Mouse (Mus musculus): ENCODE data around the gene Camta1. TPM values are rescaled to one million over a fixed set of nuclear protein-coding genes. Genes with fewer than 3 reads are reported as not detected.

Gene Camta1
- polyA plus RNA-seq (2016; fragmentation: Nextera tagmentation; extraction: Ambion mirVana): 159 and 165 TPM in 2 replicates

- Histone ChIP-seq H3K4me3 (peak within 1 kb of the TSS; percentile 97), H3K27me3 (replicated peaks) (0 out of 2 replicates have a peak, but pooled peaks cover 5% of the 10 kb centered on the region), H3K36me3 (no peaks in the 10 kb centered on the region), H3K9ac (peak within 1 kb of the TSS; percentile 92), H3K4me1 (replicated peaks) (peaks cover 35% of the 10 kb centered on the region), H3K9me3 (replicated peaks) (no peaks in the 10 kb centered on the region), H3K4me2 (peak within 1 kb of the TSS; percentile 92), H3K27ac (ENCODE audit: poor library complexity, severe bottlenecking) (peak within 1 kb of the TSS; percentile 96)
- under 1% methylated on average over 84 of the region's 85 CpGs for WGBS
- ATAC-seq (ENCODE audit: insufficient number of reproducible peaks, low FRiP score): peak; percentile 96
Observed at GRCm38 (mm10) chr4:151861806-151862739, at the start of gene Camta1. Gene Camta1, minus strand, starts transcription at chr4:151861876.

DNA sequence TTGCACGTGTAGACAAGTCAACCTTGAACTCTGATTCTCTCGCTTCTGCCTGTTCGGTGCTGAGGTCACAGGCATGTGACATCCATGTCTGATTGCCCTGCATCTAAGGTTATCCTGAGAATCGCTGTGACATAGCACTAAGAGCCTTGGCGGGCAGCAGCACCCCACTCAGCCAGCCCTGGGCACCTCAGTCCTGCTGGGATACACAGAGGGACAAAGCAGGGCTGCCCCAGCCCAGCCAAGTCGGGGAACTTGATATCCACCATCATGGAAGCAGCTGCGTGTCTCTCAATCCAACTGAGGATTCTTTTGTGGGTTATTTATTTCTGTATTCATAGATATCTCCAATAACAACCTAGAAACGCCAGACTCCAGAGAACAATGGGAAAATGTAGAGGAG, 47.1 kb upstream of the Camta1 start:
- peaks cover 21% of the 10 kb centered on the region for H3K4me1 ChIP-seq (replicated peaks)
- H3K4me2 ChIP-seq: no peak overlapping the region
- no peaks in the 10 kb centered on the region for H3K27me3 ChIP-seq (replicated peaks)
- 73% methylated on average over 8 of the region's 8 CpGs for WGBS
- H3K36me3 ChIP-seq: no peaks in the 10 kb centered on the region
- H3K27ac ChIP-seq (ENCODE audit: poor library complexity, severe bottlenecking): no peak overlapping the region
- H3K4me3 ChIP-seq: no peak overlapping the region
- no peak for ATAC-seq (ENCODE audit: insufficient number of reproducible peaks, low FRiP score)
- 0 out of 2 replicates have a peak, but pooled peaks cover 2% of the 10 kb centered on the region for H3K9me3 ChIP-seq (replicated peaks)
- no peak overlapping the region for H3K9ac ChIP-seq

DNA sequence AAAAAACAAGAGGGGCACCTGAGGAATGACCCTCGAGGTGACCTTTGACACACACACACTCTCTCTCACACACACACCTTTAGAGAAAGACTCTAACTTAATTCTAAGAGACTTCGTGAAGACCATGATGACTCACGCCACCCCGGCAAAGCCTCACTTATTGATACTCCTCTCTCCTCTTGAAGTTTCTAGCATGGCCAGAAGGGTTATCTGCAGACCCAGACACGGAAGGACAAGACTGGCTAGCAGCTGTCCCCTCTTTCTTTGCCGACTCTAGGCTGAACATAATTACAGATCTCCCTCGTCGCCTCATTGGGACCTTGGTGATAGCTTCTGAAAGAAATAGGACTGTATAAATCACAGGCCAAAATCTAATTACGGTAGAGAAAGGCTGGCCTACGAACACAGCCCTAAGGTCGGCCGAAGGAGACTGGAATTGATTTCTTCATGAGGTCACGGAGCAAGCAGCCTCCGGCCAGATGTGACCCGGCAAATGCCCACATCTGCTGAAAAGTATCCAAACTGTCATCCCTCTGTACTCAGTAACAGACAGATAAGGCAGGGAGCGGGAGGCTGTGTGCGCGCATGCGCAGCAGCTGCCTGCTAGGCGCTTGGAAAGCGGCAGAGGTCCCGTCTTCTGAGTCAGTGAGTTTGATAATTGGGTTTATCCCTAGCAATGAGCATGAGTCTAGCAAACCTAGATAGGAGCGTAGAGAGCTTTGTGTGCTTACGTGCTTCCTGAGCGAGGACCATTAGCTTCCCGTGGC, 46.1 kb upstream of the Camta1 start:
- H3K4me1 ChIP-seq (replicated peaks): peaks cover 26% of the 10 kb centered on the region
- 0 out of 2 replicates have a peak, but pooled peaks cover 2% of the 10 kb centered on the region for H3K9me3 ChIP-seq (replicated peaks)
- H3K36me3 ChIP-seq: no peaks in the 10 kb centered on the region
- WGBS: 57% methylated on average over 26 of the region's 26 CpGs
- H3K27ac ChIP-seq (ENCODE audit: poor library complexity, severe bottlenecking): no peak overlapping the region
- no peak for ATAC-seq (ENCODE audit: insufficient number of reproducible peaks, low FRiP score)
- peak overlapping the region; percentile 45 for H3K4me2 ChIP-seq
- no peaks in the 10 kb centered on the region for H3K27me3 ChIP-seq (replicated peaks)
- no peak overlapping the region for H3K9ac ChIP-seq
- no peak overlapping the region for H3K4me3 ChIP-seq

DNA sequence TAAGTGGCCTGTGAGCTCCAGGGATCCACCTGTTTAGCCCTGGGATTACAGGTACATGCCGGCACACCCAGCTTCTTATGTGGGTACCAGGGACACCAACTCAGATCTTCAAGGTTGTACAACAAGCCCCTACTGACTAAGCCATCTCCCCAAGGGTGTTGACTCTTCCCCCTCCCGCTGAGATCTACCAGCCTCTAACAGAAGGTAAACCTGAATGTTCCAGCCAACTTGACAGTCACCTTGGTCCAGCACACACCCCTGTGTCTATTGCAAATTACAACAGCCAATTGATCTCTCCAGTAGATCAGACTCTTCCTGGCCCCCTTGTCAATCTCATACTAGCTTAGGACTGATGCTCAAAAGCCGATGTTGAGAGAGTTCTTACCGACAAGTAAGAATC, 43.9 kb upstream of the Camta1 start:
- H3K4me2 ChIP-seq: no peak overlapping the region
- H3K27me3 ChIP-seq (replicated peaks): no peaks in the 10 kb centered on the region
- no peaks in the 10 kb centered on the region for H3K36me3 ChIP-seq
- H3K9me3 ChIP-seq (replicated peaks): no peaks in the 10 kb centered on the region
- WGBS: 76% methylated on average over 4 of the region's 4 CpGs
- H3K4me1 ChIP-seq (replicated peaks): peaks cover 32% of the 10 kb centered on the region
- no peak for ATAC-seq (ENCODE audit: insufficient number of reproducible peaks, low FRiP score)
- no peak overlapping the region for H3K27ac ChIP-seq (ENCODE audit: poor library complexity, severe bottlenecking)
- H3K9ac ChIP-seq: no peak overlapping the region
- no peak overlapping the region for H3K4me3 ChIP-seq

DNA sequence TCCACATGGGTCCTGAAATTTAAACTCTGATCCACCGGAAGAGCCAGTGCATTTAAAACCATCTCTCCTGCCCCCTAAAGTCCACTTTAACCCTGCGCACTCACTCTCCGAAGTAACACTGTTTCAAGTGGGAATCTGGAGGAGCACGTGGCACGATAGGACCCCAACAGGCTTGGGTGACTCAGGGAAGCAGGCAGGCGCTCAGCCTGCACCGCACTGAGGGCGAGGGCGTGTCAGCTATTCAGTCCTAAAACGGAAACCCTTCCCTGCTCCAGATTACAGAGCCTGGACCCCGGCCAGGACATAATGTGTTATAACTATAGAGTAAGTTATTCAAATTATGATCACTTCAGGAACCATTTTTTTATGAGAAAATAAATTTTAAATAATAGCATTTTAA, 42.4 kb upstream of the Camta1 start:
- Histone ChIP-seq H3K9ac (no peak overlapping the region), H3K27ac (ENCODE audit: poor library complexity, severe bottlenecking) (no peak overlapping the region), H3K9me3 (replicated peaks) (0 out of 2 replicates have a peak, but pooled peaks cover 6% of the 10 kb centered on the region), H3K4me3 (no peak overlapping the region), H3K27me3 (replicated peaks) (no peaks in the 10 kb centered on the region), H3K4me1 (replicated peaks) (peaks cover 32% of the 10 kb centered on the region), H3K4me2 (no peak overlapping the region), H3K36me3 (no peaks in the 10 kb centered on the region)
- ATAC-seq (ENCODE audit: insufficient number of reproducible peaks, low FRiP score): peak; percentile 44; the same call in 1 of the 2 replicates
- 31% methylated on average over 11 of the region's 11 CpGs for WGBS

- Histone ChIP-seq H3K4me1 (replicated peaks) (peaks cover 25% of the 10 kb centered on the region), H3K27me3 (replicated peaks) (no peaks in the 10 kb centered on the region), H3K27ac (ENCODE audit: poor library complexity, severe bottlenecking) (no peak overlapping the region), H3K4me2 (no peak overlapping the region), H3K9ac (no peak overlapping the region), H3K9me3 (replicated peaks) (0 out of 2 replicates have a peak, but pooled peaks cover 6% of the 10 kb centered on the region), H3K36me3 (no peaks in the 10 kb centered on the region), H3K4me3 (no peak overlapping the region)
- ATAC-seq (ENCODE audit: insufficient number of reproducible peaks, low FRiP score): 0 out of 2 replicates have a peak, but pooled peaks have one; percentile 48
- WGBS: 39% methylated on average over 14 of the region's 14 CpGs
Observed at GRCm38 (mm10) chr4:151902689-151903241, 41.1 kb upstream of the Camta1 start.

DNA sequence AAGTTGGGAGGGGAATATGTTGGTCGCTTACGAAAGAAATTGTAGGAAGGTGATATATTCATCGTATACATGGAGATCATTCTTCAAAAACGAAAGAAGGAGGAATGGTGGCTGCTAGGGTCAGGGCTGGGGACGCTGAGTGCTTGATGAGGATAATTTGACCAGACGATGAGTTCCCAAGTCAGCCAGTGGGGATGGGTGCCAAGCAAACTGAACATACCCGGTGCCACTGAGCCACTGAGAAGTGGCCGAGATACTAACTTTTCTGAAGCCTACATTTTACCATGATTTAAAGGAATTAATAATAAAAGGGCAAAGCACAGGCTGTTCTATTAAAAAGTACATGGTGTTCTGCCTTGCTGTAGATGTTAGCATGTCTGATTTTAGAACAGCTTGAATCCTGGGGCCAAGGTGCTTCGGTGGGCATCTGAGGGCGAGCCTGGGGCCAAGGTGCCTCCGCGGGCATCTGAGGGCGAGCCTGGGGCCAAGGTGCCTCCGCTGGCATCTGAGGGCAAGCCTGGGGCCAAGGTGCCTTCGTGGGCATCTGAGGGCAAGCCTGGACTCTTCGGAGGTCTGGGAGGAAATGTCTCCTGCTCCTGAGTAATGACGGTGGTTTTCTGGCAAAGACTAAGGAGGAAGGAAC, 40.5 kb upstream of the Camta1 start:
- Histone ChIP-seq H3K9ac (no peak overlapping the region), H3K4me1 (replicated peaks) (peaks cover 23% of the 10 kb centered on the region), H3K4me3 (no peak overlapping the region), H3K27ac (ENCODE audit: poor library complexity, severe bottlenecking) (no peak overlapping the region), H3K9me3 (replicated peaks) (0 out of 2 replicates have a peak, but pooled peaks cover 6% of the 10 kb centered on the region), H3K4me2 (no peak overlapping the region), H3K27me3 (replicated peaks) (no peaks in the 10 kb centered on the region), H3K36me3 (no peaks in the 10 kb centered on the region)
- ATAC-seq (ENCODE audit: insufficient number of reproducible peaks, low FRiP score): no peak
- 73% methylated on average over 17 of the region's 17 CpGs for WGBS

- H3K9me3 ChIP-seq (replicated peaks): 0 out of 2 replicates have a peak, but pooled peaks cover 6% of the 10 kb centered on the region
- no peak overlapping the region for H3K4me2 ChIP-seq
- 53% methylated on average over 11 of the region's 11 CpGs for WGBS
- no peak overlapping the region for H3K27ac ChIP-seq (ENCODE audit: poor library complexity, severe bottlenecking)
- H3K9ac ChIP-seq: no peak overlapping the region
- H3K36me3 ChIP-seq: no peaks in the 10 kb centered on the region
- peaks cover 21% of the 10 kb centered on the region for H3K4me1 ChIP-seq (replicated peaks)
- H3K27me3 ChIP-seq (replicated peaks): no peaks in the 10 kb centered on the region
- ATAC-seq (ENCODE audit: insufficient number of reproducible peaks, low FRiP score): no peak
- H3K4me3 ChIP-seq: no peak overlapping the region
Observed at GRCm38 (mm10) chr4:151901422-151901821, 39.7 kb upstream of the Camta1 start.

DNA sequence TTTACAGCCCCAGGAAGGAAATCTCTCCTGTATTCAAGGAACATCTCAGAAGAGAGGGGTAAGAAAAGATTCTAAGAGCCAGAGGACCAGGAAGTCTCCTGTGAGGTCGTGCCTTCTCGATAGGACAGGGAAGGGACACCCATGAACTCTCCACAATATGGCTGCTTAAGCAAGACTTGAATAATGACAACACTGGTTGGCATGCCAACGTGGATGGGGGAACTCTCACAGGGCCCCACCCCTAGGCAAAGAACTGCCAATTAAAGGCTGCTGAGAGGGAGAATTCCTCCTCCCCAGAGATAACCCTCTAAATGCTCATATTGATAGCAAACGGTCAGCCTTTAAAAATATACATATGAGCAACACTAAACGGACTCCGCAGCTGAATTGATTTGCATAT, 39.1 kb upstream of the Camta1 start:
- H3K4me2 ChIP-seq: no peak overlapping the region
- ATAC-seq (ENCODE audit: insufficient number of reproducible peaks, low FRiP score): no peak
- 73% methylated on average over 6 of the region's 6 CpGs for WGBS
- no peaks in the 10 kb centered on the region for H3K36me3 ChIP-seq
- no peak overlapping the region for H3K4me3 ChIP-seq
- no peak overlapping the region for H3K9ac ChIP-seq
- H3K4me1 ChIP-seq (replicated peaks): peaks cover 20% of the 10 kb centered on the region
- no peak overlapping the region for H3K27ac ChIP-seq (ENCODE audit: poor library complexity, severe bottlenecking)
- H3K27me3 ChIP-seq (replicated peaks): no peaks in the 10 kb centered on the region
- peaks cover 12% of the 10 kb centered on the region for H3K9me3 ChIP-seq (replicated peaks)

GRCm38 (mm10) chr4:151899707-151900384, 38.2 kb upstream of the Camta1 start:
- Histone ChIP-seq H3K4me2 (no peak overlapping the region), H3K9me3 (replicated peaks) (peaks cover 17% of the 10 kb centered on the region), H3K27ac (ENCODE audit: poor library complexity, severe bottlenecking) (no peak overlapping the region), H3K36me3 (no peaks in the 10 kb centered on the region), H3K4me1 (replicated peaks) (peaks cover 20% of the 10 kb centered on the region), H3K9ac (no peak overlapping the region), H3K27me3 (replicated peaks) (no peaks in the 10 kb centered on the region), H3K4me3 (no peak overlapping the region)
- no peak for ATAC-seq (ENCODE audit: insufficient number of reproducible peaks, low FRiP score)
- 68% methylated on average over 11 of the region's 11 CpGs for WGBS

Data from heart, embryonic 12.5 days (tissue).